Mouse (Mus musculus): ENCODE results near the gene Alpl. TPM values are rescaled to one million over a fixed set of nuclear protein-coding genes. Genes with fewer than 3 reads are reported as not detected.
A peak's percentile ranks its signal among the peaks of the same experiment; 100 is the strongest.

Alpl gene
- total and polyA plus RNA-seq, 3 experiments = not detected

DNA sequence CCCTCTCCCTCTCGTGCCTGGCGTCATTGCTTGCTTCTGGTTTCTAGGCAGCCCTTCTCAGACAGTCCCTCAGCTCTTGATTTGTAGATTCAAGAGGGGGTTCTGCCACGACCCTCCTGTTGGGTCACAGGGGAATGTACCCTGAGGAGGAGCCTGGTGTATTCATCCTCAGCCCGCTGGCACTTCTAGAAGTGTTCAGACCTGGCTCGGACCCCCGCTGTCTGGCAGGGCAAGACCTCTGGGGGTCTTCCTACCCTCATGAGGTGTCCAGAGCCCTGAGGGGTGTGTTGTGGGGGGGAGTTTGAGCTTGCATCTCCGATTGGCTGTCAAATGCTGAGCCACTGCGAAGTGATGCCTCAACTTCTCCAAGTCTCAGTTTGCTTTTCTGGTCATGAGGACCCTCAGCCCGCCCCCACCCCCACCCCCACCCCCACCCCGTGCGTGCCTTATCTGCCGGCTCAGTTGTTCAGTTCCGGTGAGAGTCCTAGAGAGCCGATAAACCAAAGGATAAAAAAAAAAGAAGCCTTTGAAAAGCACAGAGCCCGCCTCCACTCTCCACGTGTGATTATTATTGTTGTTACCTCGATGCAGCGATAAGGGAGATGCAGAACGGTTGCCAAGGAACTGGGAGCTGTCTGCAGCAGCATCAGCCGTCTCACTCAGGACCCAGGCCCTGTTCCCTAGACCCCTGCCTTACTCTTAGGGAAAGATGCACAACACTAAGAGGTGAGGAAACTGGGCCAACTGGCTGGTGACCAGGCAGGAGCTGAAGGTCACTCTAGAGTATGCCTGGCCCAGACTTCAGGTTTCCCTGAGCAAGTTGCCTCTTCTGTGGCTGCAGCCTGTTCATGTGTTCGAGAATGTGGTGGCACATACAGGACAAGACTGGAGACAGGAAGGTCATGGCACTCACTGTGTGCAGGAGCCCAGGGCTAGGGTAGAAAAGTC lies 96.6 kb downstream of the Alpl start:
- TF ChIP-seq MAX (IDR thresholded peaks at IDR 0.05; ENCODE audit: low read length) (peak; percentile 87), SIN3A (IDR thresholded peaks at IDR 0.05; ENCODE audit: low read length) (peak; percentile 96), POLR2AphosphoS5 (IDR thresholded peaks at IDR 0.05; ENCODE audit: borderline replicate concordance, low read depth, low read length) (no peak), MXI1 (IDR thresholded peaks at IDR 0.05; ENCODE audit: low read depth, low read length) (peak; percentile 83), BHLHE40 (IDR thresholded peaks at IDR 0.05; ENCODE audit: borderline replicate concordance, low read depth, low read length) (peak; percentile 80; the same call in 1 of the 2 replicates), POLR2A (IDR thresholded peaks at IDR 0.05; ENCODE audit: control insufficient read depth in 1 of 2, insufficient read depth in 1 of 2, low read depth in 1 of 2, low read length in 2 of 2, poor library complexity in 1 of 2) (no peak), ELF1 (IDR thresholded peaks at IDR 0.05; ENCODE audit: low read depth, low read length) (no peak), MEF2A (IDR thresholded peaks at IDR 0.05; ENCODE audit: extremely low read depth, insufficient replicate concordance, low read depth, low read length, poor library complexity, severe bottlenecking) (no peak), ZNF384 (IDR thresholded peaks at IDR 0.05; ENCODE audit: low read depth, low read length) (peak; percentile 68), EP300 (IDR thresholded peaks at IDR 0.05; ENCODE audit: low read depth in 1 of 2, low read length in 2 of 2) (no peak), UBTF (IDR thresholded peaks at IDR 0.05; ENCODE audit: borderline replicate concordance, insufficient read depth, low read depth, low read length) (no peak), MAFK (IDR thresholded peaks at IDR 0.05; ENCODE audit: borderline replicate concordance, low read depth, low read length) (no peak), GATA1 (IDR thresholded peaks at IDR 0.05; ENCODE audit: low read depth, low read length) (peak; percentile 63), ETS1 (IDR thresholded peaks at IDR 0.05; ENCODE audit: low read depth, low read length) (peak; percentile 22; the same call in 1 of the 2 replicates), CHD2 (IDR thresholded peaks at IDR 0.05; ENCODE audit: low read length) (no peak)
- Histone ChIP-seq H3K9ac (ENCODE audit: control insufficient read depth, low read depth, low read length, poor library complexity, severe bottlenecking) (no peak overlapping the region), H3K27ac (ENCODE audit: control insufficient read depth, low read depth, low read length) (no peak overlapping the region), H3K9me3 (replicated peaks; ENCODE audit: insufficient read depth, low read length) (no peaks in the 10 kb centered on the region), H3K27me3 (ENCODE audit: control insufficient read depth in 1 of 2, insufficient read depth in 2 of 2, low read length in 2 of 2) (no peaks in the 10 kb centered on the region), H3K4me1 (ENCODE audit: control insufficient read depth in 1 of 2, insufficient read depth in 2 of 2, low read length in 2 of 2) (peaks cover 9 to 12% of the 10 kb centered on the region in 2 experiments), H3K79me2 (ENCODE audit: control insufficient read depth, insufficient read depth, low read length, poor library complexity) (no peaks in the 10 kb centered on the region), H3K36me3 (ENCODE audit: control insufficient read depth in 1 of 2, insufficient read depth in 2 of 2, low read length in 2 of 2) (peaks cover 0 to 6% of the 10 kb centered on the region in 2 experiments; a peak in 2 of 4 replicates), H3K4me3 (ENCODE audit: control insufficient read depth in 1 of 2, insufficient read depth in 1 of 2, low read depth in 2 of 2, low read length in 2 of 2) (no peak overlapping the region)
- peak; percentile 60 for DNase-seq (ENCODE audit: low read depth, low spot score)

DNA sequence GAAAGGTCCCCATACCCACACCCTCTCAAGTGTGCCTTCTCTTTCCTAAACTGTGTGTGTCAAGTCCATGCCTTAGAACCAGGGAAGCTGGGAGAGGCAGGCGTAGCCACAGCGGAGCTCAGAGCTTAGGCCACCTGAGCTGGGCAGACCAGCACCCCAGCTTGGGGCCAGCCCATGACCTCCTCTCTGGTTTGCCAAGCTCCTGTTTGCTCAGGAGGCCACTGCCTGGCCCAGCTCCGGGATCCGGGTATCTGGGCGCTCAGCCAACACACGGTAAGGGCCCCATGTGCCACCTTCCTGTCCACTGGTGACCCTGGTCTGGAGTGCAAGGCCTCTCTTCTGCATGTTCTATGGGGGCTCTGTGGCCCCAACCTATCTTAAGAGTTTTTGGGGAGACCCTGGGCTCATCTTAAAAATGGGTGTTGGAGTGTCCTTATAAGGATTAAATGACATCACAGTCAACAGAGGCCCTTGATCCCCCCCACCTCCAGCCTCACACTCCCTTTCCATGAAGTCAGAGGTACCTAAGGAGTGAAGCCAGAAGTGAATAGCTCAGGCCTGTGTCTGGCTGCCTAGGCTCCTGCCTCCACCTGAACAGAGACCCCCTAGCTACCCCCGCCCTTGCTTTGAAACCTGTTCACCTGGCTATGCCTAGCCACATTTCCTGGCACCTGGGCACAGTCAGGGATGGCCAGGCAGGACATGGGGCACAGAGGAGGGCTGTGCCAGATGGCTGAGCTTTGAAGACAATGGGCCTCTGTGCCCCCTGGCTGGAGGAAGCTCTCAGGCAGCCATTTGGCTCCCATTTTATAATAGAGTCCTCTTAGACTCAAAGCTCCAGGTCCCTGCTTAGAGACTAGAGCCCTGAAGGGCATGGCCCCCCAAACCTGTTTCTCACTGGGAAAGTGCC lies 97.9 kb downstream of the Alpl start:
- no peaks in the 10 kb centered on the region for H3K27me3 ChIP-seq (ENCODE audit: control insufficient read depth in 1 of 2, insufficient read depth in 2 of 2, low read length in 2 of 2)
- H3K4me3 ChIP-seq (ENCODE audit: control insufficient read depth in 1 of 2, insufficient read depth in 1 of 2, low read depth in 2 of 2, low read length in 2 of 2) = no peak overlapping the region
- peaks cover 0 to 6% of the 10 kb centered on the region in 2 experiments; a peak in 2 of 4 replicates for H3K36me3 ChIP-seq (ENCODE audit: control insufficient read depth in 1 of 2, insufficient read depth in 2 of 2, low read length in 2 of 2)
- H3K79me2 ChIP-seq (ENCODE audit: control insufficient read depth, insufficient read depth, low read length, poor library complexity) = no peaks in the 10 kb centered on the region
- H3K27ac ChIP-seq (ENCODE audit: control insufficient read depth, low read depth, low read length) = no peak overlapping the region
- no peak overlapping the region for H3K9ac ChIP-seq (ENCODE audit: control insufficient read depth, low read depth, low read length, poor library complexity, severe bottlenecking)
- DNase-seq (ENCODE audit: low read depth, low spot score) = no peak
- TF ChIP-seq ZNF384 (IDR thresholded peaks at IDR 0.05; ENCODE audit: low read depth, low read length) (no peak), BHLHE40 (IDR thresholded peaks at IDR 0.05; ENCODE audit: borderline replicate concordance, low read depth, low read length) (no peak)
- H3K9me3 ChIP-seq (replicated peaks; ENCODE audit: insufficient read depth, low read length) = no peaks in the 10 kb centered on the region
- peaks cover 8 to 9% of the 10 kb centered on the region in 2 experiments for H3K4me1 ChIP-seq (ENCODE audit: control insufficient read depth in 1 of 2, insufficient read depth in 2 of 2, low read length in 2 of 2)
